Mouse (Mus musculus) lung, postnatal 4 days (tissue): ENCODE data around the gene Map2k7.
A peak's percentile ranks its signal among the peaks of the same experiment; 100 is the strongest.

Experiments
- DNase-seq, 2 experiments: peaks; one replicate each; pipeline ENCODE4 v3.0.0; 2021

Map2k7 gene

DNA sequence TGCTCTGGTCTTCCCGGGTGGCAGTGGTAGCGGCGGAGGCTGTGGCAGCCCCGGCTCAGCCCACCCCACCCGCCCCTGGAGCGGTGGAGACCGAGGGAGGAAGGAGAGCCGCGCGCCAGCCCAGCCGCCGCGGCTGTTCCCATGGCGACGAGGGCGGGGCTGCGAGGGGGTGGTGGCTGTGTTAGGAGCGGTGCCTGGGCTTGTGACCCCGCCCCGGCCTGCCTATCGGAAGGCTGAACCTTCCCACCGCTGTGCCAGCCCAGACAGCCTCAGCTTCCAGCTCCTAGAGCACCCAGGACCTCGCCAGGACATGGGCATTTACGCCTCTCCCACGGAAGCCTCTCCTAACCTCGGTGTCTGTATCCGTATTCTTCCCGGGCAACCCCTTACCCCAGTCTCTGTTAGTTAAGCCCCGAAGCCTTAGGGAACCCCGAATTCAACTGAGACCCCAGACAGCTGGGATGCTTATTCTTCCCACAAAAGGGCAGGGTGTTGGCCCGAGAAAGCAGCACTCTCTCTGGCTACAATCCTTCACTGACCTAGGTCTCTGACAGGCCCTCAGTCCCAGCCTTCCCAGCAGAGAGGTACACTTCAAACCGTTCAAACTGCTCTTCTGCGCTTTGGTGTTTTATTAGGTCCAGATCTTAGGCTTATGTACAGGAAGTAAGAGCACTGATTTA is 20.7 kb downstream of the Map2k7 start, which contains the start of gene Ctxn1:
Ctxn1 (minus strand) TSS at position 150 of the 680 bp plus-strand sequence.
- DNase-seq = peak; percentile 96 to 97

GRCm38 (mm10) chr8:4259805-4260170 is 21.2 kb downstream of the Map2k7 start:
- no peak for DNase-seq

- DNase-seq = no peak
Measured at GRCm38 (mm10) chr8:4263105-4263791, 24.7 kb downstream of the Map2k7 start.

- peak in 1 of 2 experiments; percentile 34 for DNase-seq
Measured at GRCm38 (mm10) chr8:4265160-4265914, 26.8 kb downstream of the Map2k7 start.

GRCm38 (mm10) chr8:4267627-4268026 is 29.1 kb downstream of the Map2k7 start:
- DNase-seq = peak; percentile 27 to 34

- DNase-seq = no peak
Measured at GRCm38 (mm10) chr8:4269609-4270008, 31.1 kb downstream of the Map2k7 start.

- DNase-seq = peak; percentile 95
Measured at GRCm38 (mm10) chr8:4275275-4276110, 37.0 kb downstream of the Map2k7 start, which contains the start of gene Timm44. Gene Timm44 (minus strand): TSS chr8:4275913.

GRCm38 (mm10) chr8:4276111-4276465 is 37.5 kb downstream of the Map2k7 start:
- no peak for DNase-seq

GRCm38 (mm10) chr8:4292738-4293137 is 54.2 kb downstream of the Map2k7 start:
- DNase-seq = no peak
